Mouse (Mus musculus): Measurements from ENCODE around the gene Batf3. TPM values are rescaled to one million over a fixed set of nuclear protein-coding genes. Genes with fewer than 3 reads are reported as not detected.
"Not testable (repeated sequence)": the region's sequence is repeated elsewhere in the genome, so short reads cannot be mapped to it uniquely, and the experiment has no call there.

The Batf3 gene
- polyA plus RNA-seq, 1 experiment: 2.0 TPM

- H3K4me3 ChIP-seq (replicated peaks): no peak overlapping the region
- peaks cover 4% of the 10 kb centered on the region for H3K36me3 ChIP-seq (replicated peaks; ENCODE audit: low read length)
- H3K27me3 ChIP-seq (replicated peaks): peaks cover 22% of the 10 kb centered on the region
- H3K4me1 ChIP-seq: peaks cover 64% of the 10 kb centered on the region
- H3K9me3 ChIP-seq: peaks cover 9% of the 10 kb centered on the region
- no peak for TF ChIP-seq FLI1 (IDR thresholded peaks at IDR 0.05; ENCODE audit: low read length)
- no peak for TF ChIP-seq GATA1 (IDR thresholded peaks at IDR 0.05; ENCODE audit: borderline replicate concordance, low read length)
Measured at GRCm38 (mm10) chr1:191124288-191124687, 26.6 kb downstream of the Batf3 start.

- Histone ChIP-seq H3K4me1 (peaks cover 49% of the 10 kb centered on the region), H3K9me3 (peaks cover 22% of the 10 kb centered on the region), H3K36me3 (replicated peaks; ENCODE audit: low read length) (peaks cover 19% of the 10 kb centered on the region), H3K27me3 (replicated peaks) (peaks cover 22% of the 10 kb centered on the region), H3K4me3 (replicated peaks) (peak overlapping the region; percentile 91)
- no peak for TF ChIP-seq GATA1 (IDR thresholded peaks at IDR 0.05; ENCODE audit: borderline replicate concordance, low read length)
- no peak for TF ChIP-seq FLI1 (IDR thresholded peaks at IDR 0.05; ENCODE audit: low read length)
Measured at GRCm38 (mm10) chr1:191125811-191126638, 28.4 kb downstream of the Batf3 start.

GRCm38 (mm10) chr1:191131692-191132091 is 34.0 kb downstream of the Batf3 start:
- TF ChIP-seq FLI1 (IDR thresholded peaks at IDR 0.05; ENCODE audit: low read length) (no peak), GATA1 (IDR thresholded peaks at IDR 0.05; ENCODE audit: borderline replicate concordance, low read length) (no peak)
- H3K27me3 ChIP-seq (replicated peaks): peaks cover 16% of the 10 kb centered on the region
- peaks cover 19% of the 10 kb centered on the region for H3K36me3 ChIP-seq (replicated peaks; ENCODE audit: low read length)
- peaks cover 53% of the 10 kb centered on the region for H3K4me1 ChIP-seq
- peaks cover 22% of the 10 kb centered on the region for H3K9me3 ChIP-seq
- H3K4me3 ChIP-seq (replicated peaks): peak overlapping the region; percentile 36

GRCm38 (mm10) chr1:191132240-191132639 is 34.6 kb downstream of the Batf3 start:
- Histone ChIP-seq H3K4me1 (peaks cover 58% of the 10 kb centered on the region), H3K27me3 (replicated peaks) (peaks cover 22% of the 10 kb centered on the region), H3K9me3 (peaks cover 22% of the 10 kb centered on the region), H3K36me3 (replicated peaks; ENCODE audit: low read length) (peaks cover 19% of the 10 kb centered on the region), H3K4me3 (replicated peaks) (peak overlapping the region; percentile 84)
- TF ChIP-seq FLI1 (IDR thresholded peaks at IDR 0.05; ENCODE audit: low read length) (no peak), GATA1 (IDR thresholded peaks at IDR 0.05; ENCODE audit: borderline replicate concordance, low read length) (no peak)

DNA sequence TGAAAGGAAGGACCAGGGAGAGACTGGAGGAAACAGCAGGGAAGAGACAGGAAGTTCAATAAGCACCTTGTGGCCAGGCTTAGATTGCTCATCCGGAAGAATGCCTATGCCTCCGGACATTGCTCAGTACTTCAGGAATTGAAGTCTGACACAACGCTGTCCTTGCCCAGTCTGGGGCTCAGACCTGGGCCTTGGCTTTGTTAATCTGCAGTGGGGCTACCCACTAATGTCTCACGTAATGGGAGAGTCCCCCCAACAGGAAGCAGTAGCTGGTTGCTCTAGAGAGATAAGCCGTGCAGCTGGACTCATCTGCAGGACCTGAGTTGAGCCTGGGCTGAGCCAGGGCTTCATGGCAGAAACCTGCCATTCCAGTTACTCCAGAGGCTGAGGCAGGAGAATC is 35.3 kb downstream of the Batf3 start:
- peaks cover 22% of the 10 kb centered on the region for H3K9me3 ChIP-seq
- TF ChIP-seq GATA1 (IDR thresholded peaks at IDR 0.05; ENCODE audit: borderline replicate concordance, low read length) (peak; percentile 52; the same call in 1 of the 3 replicates), FLI1 (IDR thresholded peaks at IDR 0.05; ENCODE audit: low read length) (peak; percentile 45; the same call in 1 of the 2 replicates)
- H3K4me3 ChIP-seq (replicated peaks): peak overlapping the region; percentile 84
- H3K4me1 ChIP-seq: peaks cover 65% of the 10 kb centered on the region
- H3K27me3 ChIP-seq (replicated peaks): peaks cover 23% of the 10 kb centered on the region
- peaks cover 19% of the 10 kb centered on the region for H3K36me3 ChIP-seq (replicated peaks; ENCODE audit: low read length)

GRCm38 (mm10) chr1:191135406-191135805 is 37.8 kb downstream of the Batf3 start:
- Histone ChIP-seq H3K36me3 (replicated peaks; ENCODE audit: low read length) (peaks cover 3% of the 10 kb centered on the region), H3K9me3 (peaks cover 4% of the 10 kb centered on the region), H3K27me3 (replicated peaks) (peaks cover 23% of the 10 kb centered on the region), H3K4me3 (replicated peaks) (no peak overlapping the region), H3K4me1 (peaks cover 86% of the 10 kb centered on the region)
- TF ChIP-seq FLI1 (IDR thresholded peaks at IDR 0.05; ENCODE audit: low read length) (no peak), GATA1 (IDR thresholded peaks at IDR 0.05; ENCODE audit: borderline replicate concordance, low read length) (no peak)

DNA sequence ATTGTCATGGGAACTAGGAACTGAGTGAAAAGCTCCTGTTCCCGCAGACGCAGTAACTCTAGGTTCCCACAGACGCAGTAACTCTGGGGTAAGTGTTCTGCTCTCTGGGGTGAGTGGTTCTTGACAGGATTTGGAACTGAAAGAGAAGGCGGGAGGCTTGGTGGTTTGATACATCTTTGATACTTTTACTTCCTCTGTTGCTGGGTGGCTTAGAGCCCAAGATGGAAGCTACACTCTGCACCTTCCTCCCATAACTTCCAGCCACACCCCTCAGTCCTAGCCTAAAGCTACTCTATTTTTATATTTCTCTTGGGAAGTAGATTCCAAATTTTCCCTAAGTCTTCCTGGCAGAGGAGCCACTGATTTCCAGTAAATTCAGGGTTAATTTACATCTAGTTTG is 40.8 kb downstream of the Batf3 start:
- Histone ChIP-seq H3K36me3 (replicated peaks; ENCODE audit: low read length) (no peaks in the 10 kb centered on the region), H3K4me1 (peaks cover 76% of the 10 kb centered on the region), H3K4me3 (replicated peaks) (no peak overlapping the region), H3K27me3 (replicated peaks) (peaks cover 33% of the 10 kb centered on the region), H3K9me3 (peaks cover 2% of the 10 kb centered on the region; the same call in 1 of the 2 replicates)
- TF ChIP-seq GATA1 (IDR thresholded peaks at IDR 0.05; ENCODE audit: borderline replicate concordance, low read length) (no peak), FLI1 (IDR thresholded peaks at IDR 0.05; ENCODE audit: low read length) (no peak)

GRCm38 (mm10) chr1:191138874-191139495 is 41.3 kb downstream of the Batf3 start:
- Histone ChIP-seq H3K4me3 (replicated peaks) (peak overlapping the region; percentile 71), H3K4me1 (peaks cover 70% of the 10 kb centered on the region), H3K36me3 (replicated peaks; ENCODE audit: low read length) (no peaks in the 10 kb centered on the region), H3K27me3 (replicated peaks) (peaks cover 31% of the 10 kb centered on the region), H3K9me3 (peaks cover 2% of the 10 kb centered on the region; the same call in 1 of the 2 replicates)
- TF ChIP-seq GATA1 (IDR thresholded peaks at IDR 0.05; ENCODE audit: borderline replicate concordance, low read length) (no peak), FLI1 (IDR thresholded peaks at IDR 0.05; ENCODE audit: low read length) (no peak)

- H3K27me3 ChIP-seq (replicated peaks): peaks cover 19% of the 10 kb centered on the region
- no peak overlapping the region for H3K4me3 ChIP-seq (replicated peaks)
- peaks cover 2% of the 10 kb centered on the region; the same call in 1 of the 2 replicates for H3K9me3 ChIP-seq
- H3K36me3 ChIP-seq (replicated peaks; ENCODE audit: low read length): no peaks in the 10 kb centered on the region
- peaks cover 55% of the 10 kb centered on the region for H3K4me1 ChIP-seq
- TF ChIP-seq FLI1 (IDR thresholded peaks at IDR 0.05; ENCODE audit: low read length): no peak
- TF ChIP-seq GATA1 (IDR thresholded peaks at IDR 0.05; ENCODE audit: borderline replicate concordance, low read length): no peak
Measured at GRCm38 (mm10) chr1:191140983-191141382, 43.3 kb downstream of the Batf3 start.

- H3K4me3 ChIP-seq (replicated peaks); H3K36me3 ChIP-seq (replicated peaks; ENCODE audit: low read length); H3K27me3 ChIP-seq (replicated peaks): not testable (repeated sequence)
- H3K9me3 ChIP-seq: peaks cover 11% of the 10 kb centered on the region
- peaks cover 44% of the 10 kb centered on the region for H3K4me1 ChIP-seq
Measured at GRCm38 (mm10) chr1:191149489-191149888, 51.8 kb downstream of the Batf3 start.
